Mouse (Mus musculus) brain, embryonic 14.5 days (tissue): Measurements from ENCODE around the gene Celf1. TPM values are rescaled to one million over a fixed set of nuclear protein-coding genes. Genes with fewer than 3 reads are reported as not detected.
A peak's percentile ranks its signal among the peaks of the same experiment; 100 is the strongest.

Experiments
- DNase-seq: peaks from one replicate; pipeline ENCODE4 v3.0.0-alpha.2; 2011; ENCODE audit warnings: low read depth
- CTCF ChIP-seq: fragments of 200-500 bp; IDR thresholded peaks from 2 replicates; pipeline ENCODE4 v1.5.1; 2012; ENCODE audit warnings: inconsistent platforms, mild to moderate bottlenecking, moderate library complexity, borderline replicate concordance; ENCODE audit not compliant: insufficient read depth, insufficient read length; ENCODE audit errors: extremely low read depth
- POLR2A ChIP-seq: fragments of 200-500 bp; IDR thresholded peaks from 2 replicates; pipeline ENCODE4 v1.6.1; 2012; ENCODE audit warnings: mild to moderate bottlenecking, inconsistent platforms, borderline replicate concordance; ENCODE audit not compliant: poor library complexity, insufficient read depth, insufficient read length, severe bottlenecking; ENCODE audit errors: extremely low read depth
- polyA plus RNA-seq: library from polyadenylated mRNA; depleted of rRNA; stranded (reverse); fragments of >200 nt; gene quantifications from 2 replicates; pipeline ENCODE4 v1.2.3, GENCODE M21; 2012

The Celf1 gene
- polyA plus RNA-seq, 1 experiment: 130 TPM

DNA sequence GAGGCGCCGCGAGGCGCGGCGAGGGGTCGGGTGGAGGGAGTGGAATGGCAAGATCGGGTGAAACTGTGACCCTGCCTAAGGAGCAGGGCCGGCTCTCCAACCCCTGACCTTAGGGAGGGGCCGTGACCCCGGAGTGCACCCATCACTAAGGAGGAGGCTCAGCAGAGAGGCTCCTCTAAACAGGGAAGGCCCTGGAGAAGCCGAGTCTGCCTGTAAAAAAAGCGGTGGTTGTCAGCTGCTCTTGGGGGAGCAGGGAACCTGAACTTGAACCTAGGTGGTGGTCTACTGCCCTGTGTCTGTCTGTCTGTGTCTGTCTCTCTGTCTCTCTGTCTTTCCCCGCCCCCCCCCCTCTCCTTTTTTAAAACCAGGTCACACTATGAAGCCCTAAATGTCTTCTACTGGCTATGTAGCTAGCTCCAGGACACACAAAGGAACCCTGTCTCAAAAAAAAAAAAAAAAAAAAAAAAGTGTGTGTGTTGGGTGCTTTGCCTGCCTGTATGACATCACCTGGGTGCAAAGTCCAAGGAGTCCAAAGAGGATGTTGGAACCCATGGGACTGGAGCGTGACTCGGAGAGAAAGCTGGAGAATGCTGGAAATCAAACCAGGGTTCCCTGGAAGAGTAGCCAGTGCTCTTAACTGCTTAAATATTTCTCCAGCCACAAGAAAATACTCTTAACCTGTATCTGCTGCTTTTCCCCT is 22.0 kb upstream of the Celf1 start:
- DNase-seq: peak; percentile 25
- TF ChIP-seq POLR2A: no peak

DNA sequence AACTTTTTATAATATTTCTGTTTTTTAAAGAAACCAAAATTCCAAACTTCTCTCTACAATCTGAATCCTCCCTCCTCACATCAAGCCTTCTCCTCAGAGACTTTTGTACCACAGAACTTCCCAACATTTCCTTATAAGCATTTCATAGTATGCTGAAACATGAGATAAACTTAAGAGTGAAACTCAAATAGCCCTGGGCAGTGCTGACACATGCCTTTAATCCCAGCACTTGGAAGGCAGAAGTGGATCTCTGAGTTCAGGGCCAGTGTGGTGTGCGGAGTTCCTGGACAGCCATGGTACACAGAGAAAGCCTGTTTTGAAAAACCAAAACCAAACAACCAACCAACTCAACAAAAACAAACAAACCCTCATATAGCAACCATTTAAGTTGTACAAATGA is 19.0 kb upstream of the Celf1 start:
- TF ChIP-seq CTCF (no peak), POLR2A (no peak)
- DNase-seq: no peak

DNA sequence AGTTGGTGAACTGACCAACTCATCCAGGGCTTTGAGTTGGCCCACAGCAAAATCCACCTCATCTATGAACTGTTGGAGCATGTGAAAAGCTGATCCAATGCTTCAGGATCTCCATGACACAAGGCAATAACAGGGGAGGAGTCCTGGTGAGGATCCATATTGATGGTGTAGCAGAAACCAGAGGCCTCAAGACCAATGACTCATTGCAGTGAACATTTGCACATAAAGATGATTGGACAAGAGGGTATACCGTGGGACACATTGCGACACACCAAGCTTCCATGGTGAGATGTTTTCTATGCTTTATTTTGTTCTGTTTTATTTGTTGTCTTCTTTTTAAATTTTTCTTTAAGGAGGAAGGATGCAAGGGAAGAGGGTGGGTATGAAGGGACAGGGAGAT is 17.5 kb upstream of the Celf1 start:
- TF ChIP-seq POLR2A (no peak), CTCF (no peak)
- no peak for DNase-seq

DNA sequence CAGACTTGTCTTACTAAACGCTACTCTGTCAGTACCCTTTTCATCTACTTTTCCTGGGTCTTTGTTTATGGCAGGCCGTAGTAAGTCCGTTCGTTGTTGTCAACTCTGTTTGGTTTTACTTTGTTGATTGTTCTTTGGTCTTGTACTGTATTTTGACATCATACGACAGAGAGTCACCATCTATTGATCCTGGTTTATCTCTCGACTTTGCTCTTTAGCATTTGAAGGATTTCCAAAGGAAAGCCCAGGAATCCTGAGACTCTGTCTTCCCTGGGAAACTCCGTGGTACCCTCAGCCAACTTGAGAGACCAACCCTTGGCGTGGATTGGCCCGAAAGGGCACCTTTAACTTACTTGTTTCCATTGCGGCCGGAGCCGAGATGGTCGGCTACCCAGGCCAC is 11.6 kb upstream of the Celf1 start:
- no peak for TF ChIP-seq CTCF
- DNase-seq: no peak

- TF ChIP-seq POLR2A (no peak), CTCF (no peak)
- DNase-seq: no peak
Observed at GRCm38 (mm10) chr2:90931829-90932228, 8.4 kb upstream of the Celf1 start.

DNA sequence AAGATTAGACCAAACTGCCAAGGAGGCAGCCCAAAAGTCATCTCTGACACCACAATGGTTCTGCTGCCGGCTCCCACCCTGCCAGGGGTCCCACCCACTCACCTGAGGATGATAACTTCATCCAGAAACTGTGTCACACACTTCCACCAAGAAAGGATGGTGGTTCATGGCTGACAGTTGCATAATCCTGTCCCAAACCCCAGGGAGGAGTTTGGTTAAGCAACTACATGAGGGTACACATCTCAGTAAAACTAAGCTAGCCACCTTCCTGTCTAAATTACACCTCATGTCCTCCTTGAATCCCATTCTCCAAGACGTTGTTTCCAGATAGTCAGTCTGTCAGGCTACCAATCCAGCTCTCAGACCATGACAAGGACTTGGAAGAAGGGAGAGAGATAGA is 7.9 kb upstream of the Celf1 start:
- DNase-seq: no peak
- TF ChIP-seq POLR2A: no peak

DNA sequence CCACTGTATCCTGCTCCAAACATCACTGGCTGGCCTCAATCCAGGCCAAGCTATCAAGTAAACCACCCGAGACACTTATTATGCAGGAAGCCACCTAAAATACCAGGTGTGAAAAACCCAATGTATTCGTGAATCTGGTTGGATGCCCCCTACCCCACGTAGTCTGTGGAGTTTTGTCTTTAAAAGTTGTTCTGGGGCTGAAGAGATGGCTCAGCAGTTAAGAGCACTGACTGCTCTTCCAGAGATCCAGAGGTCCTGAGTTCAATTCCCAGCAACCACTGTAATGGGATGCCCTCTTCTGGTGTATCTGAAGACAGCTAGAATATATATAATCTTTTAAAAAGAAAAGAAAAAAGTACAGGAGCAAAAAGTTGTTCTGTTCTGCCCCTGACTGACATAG is 1.8 kb upstream of the Celf1 start:
- TF ChIP-seq POLR2A (no peak), CTCF (no peak)
- DNase-seq: no peak

- peak; percentile 55 for DNase-seq
- TF ChIP-seq POLR2A: no peak
- no peak for TF ChIP-seq CTCF
Observed at GRCm38 (mm10) chr2:90939750-90940149, 432 bp upstream of the Celf1 start.

GRCm38 (mm10) chr2:90941744-90942143 is 1.6 kb downstream of the Celf1 start:
- TF ChIP-seq POLR2A: no peak
- TF ChIP-seq CTCF: no peak
- no peak for DNase-seq

GRCm38 (mm10) chr2:90950149-90950548 is 10.0 kb downstream of the Celf1 start:
- no peak for DNase-seq
- no peak for TF ChIP-seq POLR2A
- no peak for TF ChIP-seq CTCF

- DNase-seq: no peak
- TF ChIP-seq POLR2A: no peak
- TF ChIP-seq CTCF: no peak
Observed at GRCm38 (mm10) chr2:90950582-90951194, 10.5 kb downstream of the Celf1 start.

GRCm38 (mm10) chr2:90953461-90953860 is 13.3 kb downstream of the Celf1 start:
- DNase-seq: peak; percentile 16
- no peak for TF ChIP-seq POLR2A
- TF ChIP-seq CTCF: no peak

- TF ChIP-seq POLR2A (no peak), CTCF (no peak)
Observed at GRCm38 (mm10) chr2:90956053-90956452, 15.9 kb downstream of the Celf1 start.

DNA sequence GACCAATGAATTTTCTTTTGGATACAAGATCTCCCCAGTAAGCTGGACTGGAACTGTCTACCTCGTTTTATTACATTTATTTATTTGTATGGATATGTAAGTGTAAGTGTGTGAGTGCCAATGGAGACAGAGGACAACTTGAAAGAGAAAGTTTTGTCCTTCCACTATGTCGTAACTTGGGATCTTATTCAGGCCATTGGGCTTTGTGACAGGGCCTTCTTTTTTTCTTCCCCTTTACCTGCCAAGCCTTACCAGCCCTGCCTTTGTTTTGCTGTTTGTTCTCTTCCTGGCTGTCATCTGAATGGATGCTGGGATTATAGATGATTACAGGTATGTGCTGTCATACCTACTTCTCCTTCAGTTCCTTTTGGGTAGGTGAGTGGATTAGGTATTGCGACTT is 18.7 kb downstream of the Celf1 start:
- DNase-seq: no peak
- TF ChIP-seq CTCF (no peak), POLR2A (no peak)

More at GRCm38 (mm10) chr2:90956053-90956452, 15.9 kb downstream of the Celf1 start:
- DNase-seq: peak; percentile 84
